Mouse (Mus musculus): ENCODE data around the gene Mmp25.

DNA sequence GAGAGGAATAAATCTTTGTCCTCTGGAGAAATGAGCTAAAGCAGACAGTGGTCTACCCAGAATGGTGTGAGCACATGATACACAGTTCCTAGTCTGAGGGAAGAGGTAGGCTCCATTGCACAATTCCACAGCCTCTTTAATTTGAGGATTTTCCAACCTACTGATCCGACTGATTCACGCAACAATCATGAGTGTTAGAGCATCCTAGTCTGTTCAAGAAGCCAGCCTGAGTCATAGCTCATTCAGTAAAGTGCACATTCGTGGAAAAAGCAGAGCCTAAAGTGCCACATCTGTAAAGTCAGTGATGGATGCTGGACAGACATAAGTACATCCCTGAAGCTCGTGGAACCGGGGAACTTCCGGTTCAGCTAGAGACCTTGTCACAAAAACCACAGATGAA, 6.3 kb upstream of the Mmp25 start:
- no peak for TF ChIP-seq POLR2A (IDR thresholded peaks at IDR 0.05; ENCODE audit: borderline replicate concordance, extremely low read depth, insufficient read depth, insufficient read length, poor library complexity, severe bottlenecking)
- TF ChIP-seq CTCF (IDR thresholded peaks at IDR 0.05; ENCODE audit: borderline replicate concordance, extremely low read depth, insufficient read depth, insufficient read length), result no peak

Measured in brain, embryonic 14.5 days (tissue).